Comparison of ENCODE assay signal across 9 mouse cellular contexts in genomic region chr14:103011782-103012181, GRCm38 (mm10). TPM values are rescaled to one million over a fixed set of nuclear protein-coding genes. Genes with fewer than 3 reads are reported as not detected.
DNase-seq lines count a peak whose midpoint lies in the region; ATAC-seq lines count a peak whose summit lies in the region.
"Had no signal": no experiment of that assay in that cellular context is flagged by ENCODE, and none has a peak within 500 bp of the region (broad histone marks: within the 10 kb centered on the region; RNA-seq: fewer than 3 reads in every experiment).

No protein-coding gene starts in this region.

- no peaks in the 10 kb centered on the region for H3K4me1 ChIP-seq in embryonic facial prominence, embryonic 14.5 days (ENCODE audit: control insufficient read depth, insufficient read depth, low read length)

- ATAC-seq in cerebellum, adult (ENCODE audit: insufficient number of reproducible peaks, low FRiP score, low TSS enrichment) = no peak
- ATAC-seq in embryonic facial prominence, embryonic 14.5 days (ENCODE audit: low read depth) = no peak

- H3K9me3 ChIP-seq in embryonic facial prominence, embryonic 14.5 days (ENCODE audit: control insufficient read depth, low read length) = no peaks in the 10 kb centered on the region

- H3K27ac ChIP-seq in embryonic facial prominence, embryonic 14.5 days (replicated peaks; ENCODE audit: low read depth, low read length) = no peak overlapping the region

- H3K9ac ChIP-seq in embryonic facial prominence, embryonic 14.5 days (ENCODE audit: low read depth, low read length) = no peak overlapping the region

- DNase-seq in cerebellum, adult 18-20 months = peak; percentile 14 to 20
- peak; percentile 22 to 35 for DNase-seq in left cerebral cortex, adult 18-20 months (ENCODE audit: low spot score in 2 of 2)
- no peak for DNase-seq in left cerebral cortex, adult 8-10 months (ENCODE audit: low spot score in 2 of 2)
- peak; percentile 51 for DNase-seq in NIH3T3 (ENCODE audit: low read depth)
- DNase-seq in embryonic facial prominence, embryonic 14.5 days (ENCODE audit: low spot score) = peak; percentile 40
- DNase-seq in lung, postnatal 10 days = peak; percentile 44
- peak; percentile 30 for DNase-seq in thymus, postnatal 25 days

- H3K36me3 ChIP-seq in embryonic facial prominence, embryonic 14.5 days (ENCODE audit: control insufficient read depth, insufficient read depth, low read length) = no peaks in the 10 kb centered on the region

- no peak overlapping the region for H3K4me2 ChIP-seq in embryonic facial prominence, embryonic 14.5 days (ENCODE audit: low read depth, low read length)

- 29% methylated on average over 5 of the region's 5 CpGs for WGBS in embryonic facial prominence, embryonic 14.5 days

- H3K4me3 ChIP-seq in embryonic facial prominence, embryonic 14.5 days (ENCODE audit: low read depth, low read length) = no peak overlapping the region

- no peaks in the 10 kb centered on the region for H3K27me3 ChIP-seq in embryonic facial prominence, embryonic 14.5 days (replicated peaks; ENCODE audit: control insufficient read depth, insufficient read depth, low read length)

RNA-seq across cellular contexts. Expression of gene Kctd12, which starts 29.3 kb away (rescaled TPM):
- 10 to 100 TPM; 48.1 to 51.1 TPM for total RNA-seq in left cerebral cortex, adult 18-20 months (2021)
- 10 to 100 TPM; 43.1 to 51.9 (median 50.0) TPM for total RNA-seq in left cerebral cortex, adult 8-10 months (2022)
- polyA plus RNA-seq in embryonic facial prominence, embryonic 14.5 days (2014; fragmentation: Nextera tagmentation; extraction: Ambion mirVana) = 69.7 and 74.4 TPM in 2 replicates

RNA-seq across cellular contexts. Expression of gene Acod1, which starts 35.0 kb away (rescaled TPM):
- not detected for total RNA-seq in left cerebral cortex, adult 18-20 months (2021)
- total RNA-seq in left cerebral cortex, adult 8-10 months (2022) = not detected
- polyA plus RNA-seq in embryonic facial prominence, embryonic 14.5 days (2014; fragmentation: Nextera tagmentation; extraction: Ambion mirVana) = 0.06 TPM in 1 of 2 replicates, not detected in the other
- polyA plus RNA-seq: heart, embryonic 14.5 days had no signal

RNA-seq across cellular contexts. Expression of gene Cln5, which starts 58.2 kb away (rescaled TPM):
- 10 to 100 TPM; 11.1 to 12.3 TPM for total RNA-seq in left cerebral cortex, adult 18-20 months (2021)
- total RNA-seq in left cerebral cortex, adult 8-10 months (2022) = 10 to 100 TPM; 10.4 to 16.2 (median 13.1) TPM
- 34.3 and 34.9 TPM in 2 replicates for polyA plus RNA-seq in embryonic facial prominence, embryonic 14.5 days (2014; fragmentation: Nextera tagmentation; extraction: Ambion mirVana)

Comparison
In these comparisons a context has a peak if more than half of its experiments do, and no peak if none do; other contexts are left out.
1. DNase-seq: peak in cerebellum, adult 18-20 months (2 of 2), left cerebral cortex, adult 18-20 months (2 of 2), NIH3T3 (single experiment), embryonic facial prominence, embryonic 14.5 days (single experiment), lung, postnatal 10 days (single experiment) and thymus, postnatal 25 days (single experiment); none in left cerebral cortex, adult 8-10 months (0 of 2).